Mouse (Mus musculus): ENCODE results near the gene Apod. TPM values are rescaled to one million over a fixed set of nuclear protein-coding genes. Genes with fewer than 3 reads are reported as not detected.

Gene Apod
- polyA plus RNA-seq, 1 experiment: 0.35 TPM

DNA sequence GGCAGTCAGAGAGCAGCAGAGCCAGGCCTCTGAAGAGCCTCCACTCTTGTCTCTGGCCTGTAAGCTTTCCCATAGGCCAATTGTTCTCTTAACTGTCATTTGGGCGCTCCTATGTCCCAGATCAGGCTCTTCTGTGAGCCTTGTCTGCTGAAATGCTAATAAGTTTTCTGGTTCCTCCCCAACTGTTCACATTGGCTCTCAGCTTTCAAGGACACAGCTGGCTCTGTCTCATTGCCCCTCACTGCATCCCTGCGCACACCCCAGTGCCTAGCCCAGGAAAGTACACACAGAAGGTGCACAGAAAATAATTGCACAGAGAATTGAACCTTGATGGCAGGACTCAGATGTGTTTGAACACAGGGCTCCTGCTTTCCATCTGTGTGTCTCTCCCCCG, 14.7 kb downstream of the Apod start:
- Histone ChIP-seq H3K27ac (ENCODE audit: insufficient read depth, low read depth, low read length) (no peak overlapping the region), H3K36me3 (ENCODE audit: control insufficient read depth, insufficient read depth, low read length) (no peaks in the 10 kb centered on the region), H3K27me3 (ENCODE audit: control insufficient read depth, insufficient read depth, low read length) (no peaks in the 10 kb centered on the region), H3K4me3 (ENCODE audit: low read depth, low read length) (no peak overlapping the region), H3K4me1 (ENCODE audit: control insufficient read depth, insufficient read depth, insufficient read length, low read length) (no peaks in the 10 kb centered on the region)
- WGBS: 71% methylated on average over 3 of the region's 3 CpGs
- TF ChIP-seq CTCF (IDR thresholded peaks at IDR 0.05; ENCODE audit: extremely low read depth, insufficient read length, insufficient replicate concordance, low read depth, low read length) (no peak), POLR2A (IDR thresholded peaks at IDR 0.05; ENCODE audit: low read depth, low read length) (no peak)

DNA sequence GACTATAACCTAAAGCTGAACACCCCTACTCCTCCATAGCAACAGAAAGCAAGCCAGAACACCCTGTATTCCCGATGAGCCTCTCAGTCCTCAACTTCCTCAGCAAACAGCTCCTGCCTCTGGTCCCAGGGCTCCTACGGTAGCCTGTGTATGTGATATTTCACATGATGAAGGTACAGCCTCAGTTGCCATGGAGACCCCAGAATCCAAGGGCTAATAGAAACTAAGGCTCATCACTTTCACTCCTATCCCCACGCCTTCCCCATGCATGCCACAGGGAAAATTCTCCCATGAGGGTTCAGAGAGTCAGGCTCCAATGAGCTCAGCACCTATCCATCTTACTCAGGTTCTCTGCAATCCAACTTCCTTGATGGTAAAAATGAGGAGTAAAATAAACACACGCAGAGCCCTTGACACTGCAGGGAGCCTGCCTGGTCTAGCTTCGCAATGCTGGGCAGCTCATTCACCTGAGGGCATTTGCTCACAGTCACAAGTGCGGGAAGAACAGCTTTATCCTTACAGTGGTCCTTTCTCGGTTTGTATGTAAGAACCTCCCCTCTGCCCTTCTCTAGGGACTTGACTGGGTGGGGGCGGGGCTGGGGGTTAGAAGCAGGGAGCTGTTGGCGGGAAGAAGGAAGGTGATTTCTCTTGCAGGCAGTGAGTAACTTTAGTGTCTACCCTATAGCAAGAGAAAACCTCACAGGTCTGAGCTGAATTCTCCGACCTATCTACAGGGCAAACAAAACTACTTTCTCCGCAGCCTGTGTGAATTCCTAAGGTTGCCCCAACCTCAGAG, 15.2 kb downstream of the Apod start:
- 78% methylated on average over 11 of the region's 11 CpGs for WGBS
- TF ChIP-seq CTCF (IDR thresholded peaks at IDR 0.05; ENCODE audit: extremely low read depth, insufficient read length, insufficient replicate concordance, low read depth, low read length): no peak
- TF ChIP-seq POLR2A (IDR thresholded peaks at IDR 0.05; ENCODE audit: low read depth, low read length): no peak

DNA sequence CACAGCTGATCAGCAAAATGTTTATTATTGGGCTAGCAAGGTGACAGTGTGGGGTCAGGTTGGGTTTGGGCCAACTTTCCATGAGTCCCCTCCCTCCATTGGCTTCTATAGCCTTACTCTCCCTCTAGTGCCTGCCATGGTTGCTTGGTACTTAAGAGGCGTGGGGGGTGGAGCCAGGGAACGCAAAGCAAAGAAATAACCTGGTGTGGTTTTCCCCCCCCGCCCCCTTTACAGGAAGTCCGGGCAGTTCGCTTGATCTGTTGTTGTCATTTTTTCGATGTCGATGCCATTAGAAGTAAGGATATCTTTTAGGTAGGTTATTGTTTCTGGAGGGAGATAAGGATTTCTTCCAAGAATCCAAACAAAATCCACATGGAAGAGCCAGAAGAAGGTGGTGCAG, 17.5 kb downstream of the Apod start:
- H3K27me3 ChIP-seq (ENCODE audit: control insufficient read depth, insufficient read depth, low read length): no peaks in the 10 kb centered on the region
- no peaks in the 10 kb centered on the region for H3K36me3 ChIP-seq (ENCODE audit: control insufficient read depth, insufficient read depth, low read length)
- H3K4me1 ChIP-seq (ENCODE audit: control insufficient read depth, insufficient read depth, insufficient read length, low read length): no peaks in the 10 kb centered on the region
- no peak overlapping the region for H3K27ac ChIP-seq (ENCODE audit: insufficient read depth, low read depth, low read length)
- H3K4me3 ChIP-seq (ENCODE audit: low read depth, low read length): no peak overlapping the region
- 80% methylated on average over 7 of the region's 7 CpGs for WGBS
- TF ChIP-seq POLR2A (IDR thresholded peaks at IDR 0.05; ENCODE audit: low read depth, low read length) (no peak), CTCF (IDR thresholded peaks at IDR 0.05; ENCODE audit: extremely low read depth, insufficient read length, insufficient replicate concordance, low read depth, low read length) (no peak)

More for the DNA sequence above, 15.2 kb downstream of the Apod start:
- no peak overlapping the region for H3K27ac ChIP-seq (ENCODE audit: insufficient read depth, low read depth, low read length)
- H3K4me3 ChIP-seq (ENCODE audit: low read depth, low read length): no peak overlapping the region
- H3K27me3 ChIP-seq (ENCODE audit: control insufficient read depth, insufficient read depth, low read length): no peaks in the 10 kb centered on the region
- H3K36me3 ChIP-seq (ENCODE audit: control insufficient read depth, insufficient read depth, low read length): no peaks in the 10 kb centered on the region
- H3K4me1 ChIP-seq (ENCODE audit: control insufficient read depth, insufficient read depth, insufficient read length, low read length): no peaks in the 10 kb centered on the region

DNA sequence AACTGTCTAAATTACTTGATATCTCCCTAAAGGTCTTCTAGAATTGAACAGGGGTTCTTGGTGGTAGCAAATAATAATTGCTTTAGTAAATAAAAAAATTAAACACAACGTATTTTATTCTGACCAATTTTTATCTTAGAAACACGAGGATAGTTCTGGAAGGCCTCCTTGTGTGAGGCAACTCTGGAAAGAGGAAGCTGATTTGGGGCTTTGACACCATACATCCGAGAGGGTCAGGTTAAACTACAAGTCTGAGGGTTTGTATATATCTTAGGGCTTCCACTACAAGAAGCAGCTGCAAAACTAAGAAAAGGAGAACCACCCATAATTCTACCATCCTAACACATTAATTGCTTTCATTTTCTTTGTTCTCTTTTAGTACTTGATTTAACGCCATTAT, 20.8 kb downstream of the Apod start:
- Histone ChIP-seq H3K36me3 (ENCODE audit: control insufficient read depth, insufficient read depth, low read length) (no peaks in the 10 kb centered on the region), H3K4me1 (ENCODE audit: control insufficient read depth, insufficient read depth, insufficient read length, low read length) (peaks cover 8% of the 10 kb centered on the region; the same call in 1 of the 2 replicates), H3K27me3 (ENCODE audit: control insufficient read depth, insufficient read depth, low read length) (no peaks in the 10 kb centered on the region), H3K4me3 (ENCODE audit: low read depth, low read length) (no peak overlapping the region), H3K27ac (ENCODE audit: insufficient read depth, low read depth, low read length) (no peak overlapping the region)
- 54% methylated on average over 4 of the region's 4 CpGs for WGBS
- TF ChIP-seq CTCF (IDR thresholded peaks at IDR 0.05; ENCODE audit: extremely low read depth, insufficient read length, insufficient replicate concordance, low read depth, low read length) (no peak), POLR2A (IDR thresholded peaks at IDR 0.05; ENCODE audit: low read depth, low read length) (no peak)

DNA sequence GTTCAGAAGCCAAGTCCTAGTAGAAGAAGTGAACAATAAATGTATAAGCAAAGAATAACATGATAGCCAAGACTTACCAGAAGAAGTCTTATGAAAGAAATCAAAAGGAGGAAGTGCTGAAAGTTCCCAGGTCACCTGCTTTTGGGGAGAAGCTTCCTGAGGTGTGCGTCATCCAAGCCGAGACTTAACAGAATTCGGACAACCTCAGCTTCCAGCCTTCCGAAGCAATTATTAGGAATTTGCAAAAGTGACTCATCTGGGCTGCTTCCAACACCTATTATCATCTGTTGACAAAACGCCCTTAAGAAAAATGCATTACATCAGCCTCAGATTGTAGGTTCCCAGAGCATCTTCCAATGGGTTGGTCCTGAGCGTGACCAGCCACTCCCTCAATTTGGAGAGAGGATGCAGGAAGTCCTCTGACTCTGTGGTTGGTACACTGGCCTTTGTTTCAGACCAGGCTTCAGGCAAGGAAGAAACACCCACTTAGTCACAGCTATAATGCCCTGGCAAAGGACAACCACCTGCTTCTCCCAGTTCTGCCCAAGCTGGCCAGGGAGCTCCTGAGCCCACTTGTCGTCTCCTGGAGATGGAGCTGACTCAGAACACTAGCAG, 23.8 kb downstream of the Apod start:
- Histone ChIP-seq H3K36me3 (ENCODE audit: control insufficient read depth, insufficient read depth, low read length) (no peaks in the 10 kb centered on the region), H3K4me3 (ENCODE audit: low read depth, low read length) (no peak overlapping the region), H3K27ac (ENCODE audit: insufficient read depth, low read depth, low read length) (peak overlapping the region; percentile 60), H3K27me3 (ENCODE audit: control insufficient read depth, insufficient read depth, low read length) (no peaks in the 10 kb centered on the region), H3K4me1 (ENCODE audit: control insufficient read depth, insufficient read depth, insufficient read length, low read length) (peaks cover 8% of the 10 kb centered on the region; the same call in 1 of the 2 replicates)
- TF ChIP-seq POLR2A (IDR thresholded peaks at IDR 0.05; ENCODE audit: low read depth, low read length): no peak
- TF ChIP-seq CTCF (IDR thresholded peaks at IDR 0.05; ENCODE audit: extremely low read depth, insufficient read length, insufficient replicate concordance, low read depth, low read length): no peak
- WGBS: 7% methylated on average over 7 of the region's 7 CpGs

DNA sequence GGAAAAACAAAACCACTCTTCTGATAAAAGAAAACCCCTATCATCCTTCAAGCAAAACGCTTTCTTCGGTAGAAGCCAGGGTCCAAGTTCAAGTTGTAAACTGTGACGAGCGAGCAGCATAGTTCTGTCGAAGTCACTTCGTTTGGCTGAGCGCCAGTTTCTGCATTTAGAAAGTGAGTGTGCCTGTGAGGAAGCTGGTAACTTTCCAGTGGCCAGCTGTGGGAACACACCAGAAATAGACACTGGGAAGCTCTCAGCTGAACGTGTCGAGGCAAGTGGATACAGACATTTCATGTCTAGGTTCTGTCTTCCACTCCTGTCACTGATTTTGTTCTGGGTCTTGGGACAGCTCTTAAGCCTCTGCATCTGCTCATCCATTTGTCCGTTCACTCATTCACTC, 24.3 kb downstream of the Apod start:
- Histone ChIP-seq H3K27ac (ENCODE audit: insufficient read depth, low read depth, low read length) (peak overlapping the region; percentile 60), H3K4me1 (ENCODE audit: control insufficient read depth, insufficient read depth, insufficient read length, low read length) (peaks cover 8% of the 10 kb centered on the region; the same call in 1 of the 2 replicates), H3K4me3 (ENCODE audit: low read depth, low read length) (no peak overlapping the region), H3K36me3 (ENCODE audit: control insufficient read depth, insufficient read depth, low read length) (no peaks in the 10 kb centered on the region), H3K27me3 (ENCODE audit: control insufficient read depth, insufficient read depth, low read length) (no peaks in the 10 kb centered on the region)
- WGBS: 6% methylated on average over 10 of the region's 10 CpGs
- TF ChIP-seq POLR2A (IDR thresholded peaks at IDR 0.05; ENCODE audit: low read depth, low read length) (no peak), CTCF (IDR thresholded peaks at IDR 0.05; ENCODE audit: extremely low read depth, insufficient read length, insufficient replicate concordance, low read depth, low read length) (no peak)

DNA sequence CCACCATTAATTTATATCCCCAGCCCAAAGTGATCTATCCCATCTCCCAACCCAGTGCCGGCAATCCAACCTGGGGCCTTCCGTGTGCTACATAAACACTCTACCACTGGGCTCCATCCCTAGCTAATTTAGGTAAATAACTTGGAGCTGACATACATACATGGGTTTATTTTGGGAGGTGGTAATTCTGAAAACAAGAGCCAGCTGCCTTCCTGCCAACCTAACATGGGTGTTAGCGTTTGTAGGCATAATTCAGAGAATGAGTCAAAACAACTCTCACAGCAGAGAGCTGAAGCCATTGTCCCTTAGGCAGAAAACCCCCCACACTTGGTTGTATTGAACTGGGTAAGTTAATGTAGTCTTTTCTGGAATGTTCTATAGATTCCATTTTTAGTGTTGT, 26.9 kb downstream of the Apod start:
- H3K36me3 ChIP-seq (ENCODE audit: control insufficient read depth, insufficient read depth, low read length): no peaks in the 10 kb centered on the region
- H3K27ac ChIP-seq (ENCODE audit: insufficient read depth, low read depth, low read length): no peak overlapping the region
- 89% methylated on average over 3 of the region's 3 CpGs for WGBS
- no peaks in the 10 kb centered on the region for H3K27me3 ChIP-seq (ENCODE audit: control insufficient read depth, insufficient read depth, low read length)
- no peak overlapping the region for H3K4me3 ChIP-seq (ENCODE audit: low read depth, low read length)
- peaks cover 8% of the 10 kb centered on the region; the same call in 1 of the 2 replicates for H3K4me1 ChIP-seq (ENCODE audit: control insufficient read depth, insufficient read depth, insufficient read length, low read length)
- no peak for TF ChIP-seq CTCF (IDR thresholded peaks at IDR 0.05; ENCODE audit: extremely low read depth, insufficient read length, insufficient replicate concordance, low read depth, low read length)
- TF ChIP-seq POLR2A (IDR thresholded peaks at IDR 0.05; ENCODE audit: low read depth, low read length): no peak
